Mouse (Mus musculus) testis, adult 2 months (tissue): ENCODE data around the gene Dpf2.

ENCODE experiments used
- CTCF ChIP-seq: fragments of 200-500 bp; IDR thresholded peaks from 2 replicates; pipeline ENCODE4 v1.5.1; 2012; ENCODE audit warnings: low read depth, mild to moderate bottlenecking, inconsistent platforms, low read length, moderate library complexity; ENCODE audit not compliant: control insufficient read depth, insufficient read depth, insufficient replicate concordance
- POLR2A ChIP-seq: fragments of 200-500 bp; IDR thresholded peaks from 2 replicates; pipeline ENCODE4 v1.6.1; 2012; ENCODE audit warnings: low read depth, mild to moderate bottlenecking, inconsistent platforms, low read length, moderate library complexity; ENCODE audit not compliant: control insufficient read depth

GRCm38 (mm10) chr19:5940656-5941055 is 27.8 kb upstream of the Dpf2 start:
- TF ChIP-seq POLR2A (no peak), CTCF (no peak)
